Mouse (Mus musculus) v-Abl transformed pro-B cells (cell line): ENCODE results near the gene Ldlrad2.

Experiments used
- in situ Hi-C, 2 experiments: fragments of 400-800 bp; cut with MboI; formaldehyde crosslinking; loops; one replicate each; pipeline ENCODE4 v1.15.1; 2025; ENCODE audit not compliant: unreplicated experiment in 2 of 2

The Ldlrad2 gene

GRCm38 (mm10) chr4:137574469-137574868 is at the start of gene Ldlrad2:
TSS of gene Ldlrad2 (minus strand) at chr4:137574569.
- in situ Hi-C loops: no loop called here

- in situ Hi-C loops: no loop called here
These were observed 48.5 kb upstream of the Ldlrad2 start for GRCm38 (mm10) chr4:137622847-137623246.

GRCm38 (mm10) chr4:137610256-137610655 is 35.9 kb upstream of the Ldlrad2 start:
- in situ Hi-C loops: no loop called here

GRCm38 (mm10) chr4:137609702-137610101 is 35.3 kb upstream of the Ldlrad2 start:
- in situ Hi-C loops: no loop called here

GRCm38 (mm10) chr4:137609281-137609680 is 34.9 kb upstream of the Ldlrad2 start:
- in situ Hi-C loops: no loop called here

- in situ Hi-C loops: no loop called here
These were observed 32.7 kb upstream of the Ldlrad2 start for GRCm38 (mm10) chr4:137607023-137607422.

- in situ Hi-C loops: no loop called here
These were observed 29.2 kb upstream of the Ldlrad2 start for GRCm38 (mm10) chr4:137603449-137604171.

GRCm38 (mm10) chr4:137598577-137598976 is 24.2 kb upstream of the Ldlrad2 start:
- in situ Hi-C loops: loop anchor here in 1 of 2 experiments (25.0 kb wide), 1 partner anchor 261 kb away; no protein-coding TSS in a partner anchor

- in situ Hi-C loops: loop anchor here in 1 of 2 experiments (25.0 kb wide), 1 partner anchor 260 kb away; no protein-coding TSS in a partner anchor
These were observed 22.8 kb upstream of the Ldlrad2 start for GRCm38 (mm10) chr4:137597098-137597630.

GRCm38 (mm10) chr4:137594496-137595270 is 20.3 kb upstream of the Ldlrad2 start:
- in situ Hi-C loops: loop anchor here in 1 of 2 experiments (25.0 kb wide), 1 partner anchor 257 kb away; no protein-coding TSS in a partner anchor

- in situ Hi-C loops: loop anchor here in 1 of 2 experiments (25.0 kb wide), 1 partner anchor 257 kb away; no protein-coding TSS in a partner anchor
These were observed 19.5 kb upstream of the Ldlrad2 start, which contains the start of gene Usp48 for GRCm38 (mm10) chr4:137593601-137594495. TSS of gene Usp48 (plus strand) at chr4:137593755.

GRCm38 (mm10) chr4:137590961-137591360 is 16.6 kb upstream of the Ldlrad2 start:
- in situ Hi-C loops: loop anchor here in 1 of 2 experiments (25.0 kb wide), 1 partner anchor 254 kb away; no protein-coding TSS in a partner anchor

GRCm38 (mm10) chr4:137589586-137589985 is 15.2 kb upstream of the Ldlrad2 start:
- in situ Hi-C loops: loop anchor here in 1 of 2 experiments (25.0 kb wide), 1 partner anchor 252 kb away; no protein-coding TSS in a partner anchor

GRCm38 (mm10) chr4:137589095-137589494 is 14.7 kb upstream of the Ldlrad2 start:
- in situ Hi-C loops: loop anchor here in 1 of 2 experiments (25.0 kb wide), 1 partner anchor 252 kb away; no protein-coding TSS in a partner anchor

GRCm38 (mm10) chr4:137581815-137582214 is 7.4 kb upstream of the Ldlrad2 start:
- in situ Hi-C loops: loop anchor here in 1 of 2 experiments (25.0 kb wide), 1 partner anchor 245 kb away; no protein-coding TSS in a partner anchor

GRCm38 (mm10) chr4:137580299-137580698 is 5.9 kb upstream of the Ldlrad2 start:
- in situ Hi-C loops: loop anchor here in 1 of 2 experiments (25.0 kb wide), 1 partner anchor 243 kb away; no protein-coding TSS in a partner anchor

- in situ Hi-C loops: loop anchor here in 1 of 2 experiments (25.0 kb wide), 1 partner anchor 242 kb away; no protein-coding TSS in a partner anchor
These were observed 5.4 kb upstream of the Ldlrad2 start for GRCm38 (mm10) chr4:137579789-137580188.

- in situ Hi-C loops: loop anchor here in 1 of 2 experiments (25.0 kb wide), 1 partner anchor 241 kb away; no protein-coding TSS in a partner anchor
These were observed 3.9 kb upstream of the Ldlrad2 start for GRCm38 (mm10) chr4:137578181-137578845.

GRCm38 (mm10) chr4:137577486-137577885 is 3.1 kb upstream of the Ldlrad2 start:
- in situ Hi-C loops: loop anchor here in 1 of 2 experiments (25.0 kb wide), 1 partner anchor 240 kb away; no protein-coding TSS in a partner anchor
